Mouse (Mus musculus): Measurements from ENCODE around the gene Agfg2.

Gene Agfg2

DNA sequence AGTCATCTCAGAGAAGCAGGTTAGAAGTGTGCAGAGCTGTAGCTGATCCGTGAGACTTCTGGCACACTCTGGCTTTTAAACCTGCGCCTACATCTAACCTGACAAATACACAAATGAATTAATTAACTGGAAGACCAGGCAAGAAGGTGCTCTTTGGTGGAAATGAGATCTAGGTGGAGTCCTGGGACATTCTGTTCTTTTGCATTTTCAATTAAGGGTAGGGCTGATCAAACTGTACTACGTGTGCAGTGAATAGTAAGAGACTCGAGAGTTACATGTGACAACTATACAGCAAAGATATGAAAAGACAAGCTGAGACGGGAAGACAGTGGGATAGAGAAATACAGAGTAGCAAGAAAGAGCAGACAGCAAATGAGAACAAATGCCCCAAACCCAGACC lies 28.9 kb upstream of the Agfg2 start:
- Histone ChIP-seq H3K9me3 (ENCODE audit: low read length) (no peaks in the 10 kb centered on the region), H3K36me3 (ENCODE audit: insufficient read depth, low read length) (no peaks in the 10 kb centered on the region), H3K4me1 (replicated peaks; ENCODE audit: low read depth, low read length) (peaks cover 15% of the 10 kb centered on the region), H3K4me3 (replicated peaks; ENCODE audit: low read length) (no peak overlapping the region), H3K27me3 (ENCODE audit: insufficient read depth, low read length) (0 out of 2 replicates have a peak, but pooled peaks cover 7% of the 10 kb centered on the region)
- TF ChIP-seq POU5F1 (IDR thresholded peaks at IDR 0.05; ENCODE audit: borderline replicate concordance, low read length) (no peak), CTCF (conservative IDR thresholded peaks at IDR 0.05; ENCODE audit: low read length) (no peak)

- H3K9me3 ChIP-seq (ENCODE audit: low read length) = peaks cover 6% of the 10 kb centered on the region
- TF ChIP-seq NANOG (IDR thresholded peaks at IDR 0.05; ENCODE audit: borderline replicate concordance, low read length) (no peak), CTCF (conservative IDR thresholded peaks at IDR 0.05; ENCODE audit: low read length) (no peak), POU5F1 (IDR thresholded peaks at IDR 0.05; ENCODE audit: borderline replicate concordance, low read length) (no peak)
Measured at GRCm38 (mm10) chr5:137706913-137707633, 22.5 kb upstream of the Agfg2 start.

GRCm38 (mm10) chr5:137705242-137705641 lies 20.7 kb upstream of the Agfg2 start:
- peaks cover 6% of the 10 kb centered on the region for H3K9me3 ChIP-seq (ENCODE audit: low read length)
- H3K4me1 ChIP-seq (replicated peaks; ENCODE audit: low read depth, low read length) = peaks cover 20% of the 10 kb centered on the region
- H3K4me3 ChIP-seq (replicated peaks; ENCODE audit: low read length) = no peak overlapping the region
- TF ChIP-seq NANOG (IDR thresholded peaks at IDR 0.05; ENCODE audit: borderline replicate concordance, low read length) (no peak), POU5F1 (IDR thresholded peaks at IDR 0.05; ENCODE audit: borderline replicate concordance, low read length) (no peak), CTCF (conservative IDR thresholded peaks at IDR 0.05; ENCODE audit: low read length) (no peak)
- peaks cover 3% of the 10 kb centered on the region; the same call in 1 of the 2 replicates for H3K27me3 ChIP-seq (ENCODE audit: insufficient read depth, low read length)
- no peaks in the 10 kb centered on the region for H3K36me3 ChIP-seq (ENCODE audit: insufficient read depth, low read length)

More at GRCm38 (mm10) chr5:137706913-137707633, 22.5 kb upstream of the Agfg2 start:
- H3K4me1 ChIP-seq (replicated peaks; ENCODE audit: low read depth, low read length) = peaks cover 20% of the 10 kb centered on the region
- no peak overlapping the region for H3K4me3 ChIP-seq (replicated peaks; ENCODE audit: low read length)
- peaks cover 3% of the 10 kb centered on the region; the same call in 1 of the 2 replicates for H3K27me3 ChIP-seq (ENCODE audit: insufficient read depth, low read length)
- H3K36me3 ChIP-seq (ENCODE audit: insufficient read depth, low read length) = no peaks in the 10 kb centered on the region

GRCm38 (mm10) chr5:137699850-137700249 lies 15.3 kb upstream of the Agfg2 start:
- Histone ChIP-seq H3K4me3 (replicated peaks; ENCODE audit: low read length) (no peak overlapping the region), H3K27me3 (ENCODE audit: insufficient read depth, low read length) (peaks cover 3% of the 10 kb centered on the region; the same call in 1 of the 2 replicates), H3K9me3 (ENCODE audit: low read length) (peaks cover 6% of the 10 kb centered on the region), H3K36me3 (ENCODE audit: insufficient read depth, low read length) (no peaks in the 10 kb centered on the region), H3K4me1 (replicated peaks; ENCODE audit: low read depth, low read length) (peaks cover 32% of the 10 kb centered on the region)
- no peak for TF ChIP-seq CTCF (conservative IDR thresholded peaks at IDR 0.05; ENCODE audit: low read length)
- TF ChIP-seq POU5F1 (IDR thresholded peaks at IDR 0.05; ENCODE audit: borderline replicate concordance, low read length) = no peak
- TF ChIP-seq NANOG (IDR thresholded peaks at IDR 0.05; ENCODE audit: borderline replicate concordance, low read length) = no peak

DNA sequence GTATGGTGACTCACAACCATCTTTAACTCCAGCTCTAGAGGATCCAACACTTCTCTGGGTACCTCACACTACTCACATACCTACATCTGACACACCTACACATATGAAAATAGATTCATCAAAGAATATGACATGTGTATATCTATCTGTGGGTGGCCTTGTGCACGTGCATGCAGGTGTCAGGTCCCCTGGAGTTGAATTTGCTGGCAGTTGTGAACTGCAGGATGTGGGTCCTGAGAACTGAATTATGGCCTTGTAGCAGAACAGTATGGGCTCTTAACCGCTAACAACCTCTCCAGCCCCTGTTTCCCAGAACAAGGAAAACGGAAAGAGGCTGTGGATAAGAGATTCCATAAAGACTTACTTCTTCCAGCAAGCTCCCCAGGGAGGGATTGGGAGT lies 14.6 kb upstream of the Agfg2 start:
- Histone ChIP-seq H3K4me1 (replicated peaks; ENCODE audit: low read depth, low read length) (peaks cover 38% of the 10 kb centered on the region), H3K9me3 (ENCODE audit: low read length) (peaks cover 6% of the 10 kb centered on the region), H3K4me3 (replicated peaks; ENCODE audit: low read length) (no peak overlapping the region), H3K36me3 (ENCODE audit: insufficient read depth, low read length) (no peaks in the 10 kb centered on the region), H3K27me3 (ENCODE audit: insufficient read depth, low read length) (peaks cover 3% of the 10 kb centered on the region; the same call in 1 of the 2 replicates)
- no peak for TF ChIP-seq NANOG (IDR thresholded peaks at IDR 0.05; ENCODE audit: borderline replicate concordance, low read length)

DNA sequence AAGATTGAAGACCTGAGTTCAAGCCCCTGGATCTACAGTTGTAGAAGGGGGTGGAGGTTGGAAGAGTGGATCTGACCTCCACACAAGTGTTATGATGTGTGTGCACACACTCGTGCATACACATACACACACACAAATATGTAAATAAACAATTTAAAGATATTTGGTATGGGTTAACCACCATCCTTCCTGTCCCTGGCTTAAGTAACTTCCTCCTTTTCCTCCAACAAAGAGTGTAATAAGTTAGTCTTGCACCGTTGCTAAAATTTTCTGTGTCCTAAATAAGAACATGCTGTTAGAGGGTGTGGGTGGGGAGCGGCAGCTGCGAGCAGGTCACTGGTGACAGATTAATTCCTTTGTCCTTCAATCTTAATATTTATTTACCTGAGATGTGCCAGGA lies 11.4 kb upstream of the Agfg2 start:
- H3K36me3 ChIP-seq (ENCODE audit: insufficient read depth, low read length) = no peaks in the 10 kb centered on the region
- H3K27me3 ChIP-seq (ENCODE audit: insufficient read depth, low read length) = no peaks in the 10 kb centered on the region; the same call in 1 of the 2 replicates
- TF ChIP-seq NANOG (IDR thresholded peaks at IDR 0.05; ENCODE audit: borderline replicate concordance, low read length) = no peak
- no peak for TF ChIP-seq POU5F1 (IDR thresholded peaks at IDR 0.05; ENCODE audit: borderline replicate concordance, low read length)
- TF ChIP-seq CTCF (conservative IDR thresholded peaks at IDR 0.05; ENCODE audit: low read length) = no peak

GRCm38 (mm10) chr5:137694796-137695195 lies 10.3 kb upstream of the Agfg2 start:
- no peak for TF ChIP-seq POU5F1 (IDR thresholded peaks at IDR 0.05; ENCODE audit: borderline replicate concordance, low read length)
- no peak for TF ChIP-seq CTCF (conservative IDR thresholded peaks at IDR 0.05; ENCODE audit: low read length)
- no peak for TF ChIP-seq NANOG (IDR thresholded peaks at IDR 0.05; ENCODE audit: borderline replicate concordance, low read length)
- H3K27me3 ChIP-seq (ENCODE audit: insufficient read depth, low read length) = no peaks in the 10 kb centered on the region; the same call in 1 of the 2 replicates
- peaks cover 54% of the 10 kb centered on the region for H3K4me1 ChIP-seq (replicated peaks; ENCODE audit: low read depth, low read length)
- no peaks in the 10 kb centered on the region for H3K36me3 ChIP-seq (ENCODE audit: insufficient read depth, low read length)
- H3K9me3 ChIP-seq (ENCODE audit: low read length) = no peaks in the 10 kb centered on the region
- H3K4me3 ChIP-seq (replicated peaks; ENCODE audit: low read length) = no peak overlapping the region

More for the DNA sequence above, 11.4 kb upstream of the Agfg2 start:
- H3K4me3 ChIP-seq (replicated peaks; ENCODE audit: low read length) = no peak overlapping the region
- peaks cover 54% of the 10 kb centered on the region for H3K4me1 ChIP-seq (replicated peaks; ENCODE audit: low read depth, low read length)
- no peaks in the 10 kb centered on the region for H3K9me3 ChIP-seq (ENCODE audit: low read length)

DNA sequence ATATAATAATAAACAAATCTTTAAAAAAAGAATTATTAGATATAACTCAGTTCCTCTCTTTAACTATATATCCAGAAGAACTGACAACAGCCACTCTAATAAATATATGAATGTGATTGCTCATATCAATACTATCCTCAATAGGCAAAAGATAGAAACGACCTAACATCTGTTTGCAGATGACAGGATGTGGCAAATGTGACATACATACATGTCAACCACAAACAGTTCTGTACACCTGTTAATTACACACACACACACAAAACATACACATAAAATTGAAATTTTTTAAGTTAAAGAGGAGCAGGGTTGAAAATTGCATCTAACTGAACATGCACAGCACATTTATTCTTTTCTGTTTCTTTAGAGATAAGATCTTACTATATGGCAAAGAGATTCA lies 7.4 kb upstream of the Agfg2 start:
- no peak for TF ChIP-seq POU5F1 (IDR thresholded peaks at IDR 0.05; ENCODE audit: borderline replicate concordance, low read length)
- no peak for TF ChIP-seq CTCF (conservative IDR thresholded peaks at IDR 0.05; ENCODE audit: low read length)
- no peak for TF ChIP-seq NANOG (IDR thresholded peaks at IDR 0.05; ENCODE audit: borderline replicate concordance, low read length)
- Histone ChIP-seq H3K27me3 (ENCODE audit: insufficient read depth, low read length) (no peaks in the 10 kb centered on the region), H3K36me3 (ENCODE audit: insufficient read depth, low read length) (no peaks in the 10 kb centered on the region), H3K4me1 (replicated peaks; ENCODE audit: low read depth, low read length) (peaks cover 43% of the 10 kb centered on the region), H3K4me3 (replicated peaks; ENCODE audit: low read length) (no peak overlapping the region), H3K9me3 (ENCODE audit: low read length) (no peaks in the 10 kb centered on the region)

DNA sequence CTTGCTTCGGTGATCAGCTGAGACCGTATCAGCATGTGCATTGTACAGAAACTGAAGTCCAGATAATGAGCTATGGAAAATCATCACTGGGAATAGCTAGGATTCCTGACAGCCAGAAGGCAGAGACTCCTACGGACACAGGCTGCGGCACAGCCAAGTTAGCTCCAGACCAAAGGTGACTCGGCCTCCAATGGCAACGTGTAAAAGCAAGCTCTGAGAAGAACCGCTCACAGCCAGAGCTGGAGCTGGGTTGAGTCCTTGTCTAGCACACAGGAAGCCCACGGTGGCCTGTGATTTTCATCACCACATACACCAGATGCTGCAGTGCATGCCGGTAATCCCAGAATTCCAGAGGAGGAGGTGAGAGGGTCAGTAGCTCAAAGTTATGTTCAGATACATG lies 6.0 kb upstream of the Agfg2 start:
- TF ChIP-seq POU5F1 (IDR thresholded peaks at IDR 0.05; ENCODE audit: borderline replicate concordance, low read length) (no peak), NANOG (IDR thresholded peaks at IDR 0.05; ENCODE audit: borderline replicate concordance, low read length) (no peak), CTCF (conservative IDR thresholded peaks at IDR 0.05; ENCODE audit: low read length) (no peak)
- Histone ChIP-seq H3K36me3 (ENCODE audit: insufficient read depth, low read length) (no peaks in the 10 kb centered on the region), H3K9me3 (ENCODE audit: low read length) (no peaks in the 10 kb centered on the region), H3K4me1 (replicated peaks; ENCODE audit: low read depth, low read length) (peaks cover 36% of the 10 kb centered on the region), H3K4me3 (replicated peaks; ENCODE audit: low read length) (no peak overlapping the region), H3K27me3 (ENCODE audit: insufficient read depth, low read length) (peaks cover 6% of the 10 kb centered on the region)
